Mouse (Mus musculus): ENCODE results near the gene Masp1.

The Masp1 gene

GRCm38 (mm10) chr16:23401959-23402358 lies 118.7 kb downstream of the Masp1 start:
- no peak for DNase-seq (ENCODE audit: low read depth, low spot score)

- DNase-seq (ENCODE audit: low read depth, low spot score), result no peak
Measured at GRCm38 (mm10) chr16:23401463-23401862, 119.2 kb downstream of the Masp1 start.

All from retina, postnatal 7 days (tissue).